Mouse (Mus musculus): ENCODE measurements around the gene Ces2g. TPM values are rescaled to one million over a fixed set of nuclear protein-coding genes. Genes with fewer than 3 reads are reported as not detected.

Ces2g gene
- total RNA-seq, 1 experiment = 0.09 TPM

GRCm38 (mm10) chr8:104949031-104949430, 12.5 kb upstream of the Ces2g start:
- in situ Hi-C loops (cut with MboI; ENCODE audit: low sequenced_read_pairs in 2 of 2, unreplicated experiment in 2 of 2) = no loop called here
- Histone ChIP-seq H3K4me1 (ENCODE audit: control insufficient read depth in 2 of 2, insufficient read depth in 2 of 2, low read length in 2 of 2, poor library complexity in 1 of 2) (no peaks in the 10 kb centered on the region), H3K9ac (ENCODE audit: insufficient read depth, low read depth, low read length, poor library complexity, severe bottlenecking) (no peak overlapping the region), H3K9me3 (ENCODE audit: control insufficient read depth, insufficient read depth, low read depth, low read length) (no peaks in the 10 kb centered on the region), H3K27ac (ENCODE audit: insufficient read depth, low read depth, low read length, poor library complexity, severe bottlenecking) (no peak overlapping the region), H3K36me3 (ENCODE audit: control insufficient read depth, insufficient read depth, low read length, poor library complexity, severe bottlenecking) (no peaks in the 10 kb centered on the region), H3K4me3 (ENCODE audit: insufficient read depth in 1 of 2, low read depth in 1 of 2, low read length in 2 of 2, poor library complexity in 1 of 2, severe bottlenecking in 1 of 2) (no peak overlapping the region)
- TF ChIP-seq ZC3H11A (IDR thresholded peaks at IDR 0.05; ENCODE audit: borderline replicate concordance, low read depth, low read length) (no peak), ZNF384 (IDR thresholded peaks at IDR 0.05; ENCODE audit: low read depth, low read length) (no peak), HCFC1 (IDR thresholded peaks at IDR 0.05; ENCODE audit: borderline replicate concordance, insufficient read depth, low read length) (no peak), CHD2 (IDR thresholded peaks at IDR 0.05; ENCODE audit: low read depth, low read length) (no peak), MAFK (IDR thresholded peaks at IDR 0.05; ENCODE audit: insufficient read depth, low read depth, low read length) (no peak)
- no peak for DNase-seq (ENCODE audit: low read depth, low spot score)

GRCm38 (mm10) chr8:104962229-104962901, 847 bp downstream of the Ces2g start:
- TF ChIP-seq ZNF384 (IDR thresholded peaks at IDR 0.05; ENCODE audit: low read depth, low read length) = no peak
- TF ChIP-seq HCFC1 (IDR thresholded peaks at IDR 0.05; ENCODE audit: borderline replicate concordance, insufficient read depth, low read length) = no peak
- TF ChIP-seq MAFK (IDR thresholded peaks at IDR 0.05; ENCODE audit: insufficient read depth, low read depth, low read length) = no peak
- no peak for TF ChIP-seq ZC3H11A (IDR thresholded peaks at IDR 0.05; ENCODE audit: borderline replicate concordance, low read depth, low read length)
- no peak for TF ChIP-seq CHD2 (IDR thresholded peaks at IDR 0.05; ENCODE audit: low read depth, low read length)
- no peak overlapping the region for H3K4me3 ChIP-seq (ENCODE audit: insufficient read depth in 1 of 2, low read depth in 1 of 2, low read length in 2 of 2, poor library complexity in 1 of 2, severe bottlenecking in 1 of 2)
- in situ Hi-C loops (cut with MboI; ENCODE audit: low sequenced_read_pairs in 2 of 2, unreplicated experiment in 2 of 2) = no loop called here
- H3K9ac ChIP-seq (ENCODE audit: insufficient read depth, low read depth, low read length, poor library complexity, severe bottlenecking) = no peak overlapping the region
- H3K4me1 ChIP-seq (ENCODE audit: control insufficient read depth in 2 of 2, insufficient read depth in 2 of 2, low read length in 2 of 2, poor library complexity in 1 of 2) = no peaks in the 10 kb centered on the region
- no peaks in the 10 kb centered on the region for H3K36me3 ChIP-seq (ENCODE audit: control insufficient read depth, insufficient read depth, low read length, poor library complexity, severe bottlenecking)
- no peak overlapping the region for H3K27ac ChIP-seq (ENCODE audit: insufficient read depth, low read depth, low read length, poor library complexity, severe bottlenecking)
- no peak for DNase-seq (ENCODE audit: low read depth, low spot score)
- H3K9me3 ChIP-seq (ENCODE audit: control insufficient read depth, insufficient read depth, low read depth, low read length) = no peaks in the 10 kb centered on the region

DNA sequence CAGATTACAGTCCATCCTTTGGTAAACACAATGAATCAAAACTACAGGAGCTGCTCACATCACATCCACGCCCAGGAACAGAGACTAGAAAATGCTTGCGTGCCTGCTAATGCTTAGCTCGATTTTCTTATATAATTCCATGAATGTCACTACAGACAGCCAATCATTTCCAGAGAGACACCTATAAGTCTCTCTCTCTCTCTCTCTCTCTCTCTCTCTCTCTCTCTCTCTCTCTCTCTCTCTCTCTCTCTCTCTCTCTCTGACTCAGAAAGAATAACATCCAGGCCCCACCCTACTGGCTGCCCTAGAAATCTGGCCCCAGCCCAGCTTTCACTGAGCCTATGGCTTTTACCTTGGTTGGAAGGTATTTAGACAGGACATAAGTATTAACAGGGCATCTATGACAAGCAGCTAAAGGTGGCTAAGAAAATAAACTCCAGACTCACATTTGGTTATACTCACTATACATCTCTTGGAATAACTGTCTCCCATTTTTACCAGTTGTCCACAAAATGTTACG, 1.9 kb downstream of the Ces2g start:
- TF ChIP-seq CHD2 (IDR thresholded peaks at IDR 0.05; ENCODE audit: low read depth, low read length) = no peak
- no peak for TF ChIP-seq ZNF384 (IDR thresholded peaks at IDR 0.05; ENCODE audit: low read depth, low read length)
- TF ChIP-seq MAFK (IDR thresholded peaks at IDR 0.05; ENCODE audit: insufficient read depth, low read depth, low read length) = no peak
- no peak for TF ChIP-seq ZC3H11A (IDR thresholded peaks at IDR 0.05; ENCODE audit: borderline replicate concordance, low read depth, low read length)
- no peak for TF ChIP-seq HCFC1 (IDR thresholded peaks at IDR 0.05; ENCODE audit: borderline replicate concordance, insufficient read depth, low read length)
- H3K4me1 ChIP-seq (ENCODE audit: control insufficient read depth in 2 of 2, insufficient read depth in 2 of 2, low read length in 2 of 2, poor library complexity in 1 of 2) = no peaks in the 10 kb centered on the region
- H3K9ac ChIP-seq (ENCODE audit: insufficient read depth, low read depth, low read length, poor library complexity, severe bottlenecking) = no peak overlapping the region
- DNase-seq (ENCODE audit: low read depth, low spot score) = no peak
- H3K36me3 ChIP-seq (ENCODE audit: control insufficient read depth, insufficient read depth, low read length, poor library complexity, severe bottlenecking) = no peaks in the 10 kb centered on the region
- H3K9me3 ChIP-seq (ENCODE audit: control insufficient read depth, insufficient read depth, low read depth, low read length) = no peaks in the 10 kb centered on the region
- no peak overlapping the region for H3K27ac ChIP-seq (ENCODE audit: insufficient read depth, low read depth, low read length, poor library complexity, severe bottlenecking)
- in situ Hi-C loops (cut with MboI; ENCODE audit: low sequenced_read_pairs in 2 of 2, unreplicated experiment in 2 of 2) = no loop called here
- no peak overlapping the region for H3K4me3 ChIP-seq (ENCODE audit: insufficient read depth in 1 of 2, low read depth in 1 of 2, low read length in 2 of 2, poor library complexity in 1 of 2, severe bottlenecking in 1 of 2)

DNA sequence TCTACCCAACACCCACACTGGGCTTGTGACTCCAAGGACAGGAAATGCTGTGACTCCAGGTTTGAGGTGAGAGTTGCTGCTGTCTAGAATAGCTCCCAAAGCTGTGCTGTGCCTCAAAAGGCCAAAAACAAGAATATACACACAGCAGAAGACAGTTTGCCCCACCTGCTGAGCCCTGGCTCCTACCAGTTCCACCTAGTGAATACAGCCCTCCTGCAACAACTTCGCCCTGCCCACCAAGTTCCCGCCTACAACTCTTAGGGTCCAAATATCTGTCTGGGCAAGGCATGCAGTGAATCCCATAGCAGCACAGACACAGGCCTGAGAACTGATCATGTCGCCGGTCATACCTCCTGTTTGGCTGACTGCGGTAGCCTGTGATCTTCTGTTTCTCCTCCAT, 22.6 kb downstream of the Ces2g start:
- Histone ChIP-seq H3K4me1 (ENCODE audit: control insufficient read depth in 2 of 2, insufficient read depth in 2 of 2, low read length in 2 of 2, poor library complexity in 1 of 2) (no peaks in the 10 kb centered on the region), H3K27ac (ENCODE audit: insufficient read depth, low read depth, low read length, poor library complexity, severe bottlenecking) (no peak overlapping the region), H3K4me3 (ENCODE audit: insufficient read depth in 1 of 2, low read depth in 1 of 2, low read length in 2 of 2, poor library complexity in 1 of 2, severe bottlenecking in 1 of 2) (no peak overlapping the region), H3K9me3 (ENCODE audit: control insufficient read depth, insufficient read depth, low read depth, low read length) (no peaks in the 10 kb centered on the region), H3K9ac (ENCODE audit: insufficient read depth, low read depth, low read length, poor library complexity, severe bottlenecking) (no peak overlapping the region), H3K36me3 (ENCODE audit: control insufficient read depth, insufficient read depth, low read length, poor library complexity, severe bottlenecking) (no peaks in the 10 kb centered on the region)
- in situ Hi-C loops (cut with MboI; ENCODE audit: low sequenced_read_pairs in 2 of 2, unreplicated experiment in 2 of 2) = no loop called here
- no peak for DNase-seq (ENCODE audit: low read depth, low spot score)
- no peak for TF ChIP-seq CHD2 (IDR thresholded peaks at IDR 0.05; ENCODE audit: low read depth, low read length)
- TF ChIP-seq MAFK (IDR thresholded peaks at IDR 0.05; ENCODE audit: insufficient read depth, low read depth, low read length) = no peak
- no peak for TF ChIP-seq HCFC1 (IDR thresholded peaks at IDR 0.05; ENCODE audit: borderline replicate concordance, insufficient read depth, low read length)
- TF ChIP-seq ZNF384 (IDR thresholded peaks at IDR 0.05; ENCODE audit: low read depth, low read length) = no peak
- no peak for TF ChIP-seq ZC3H11A (IDR thresholded peaks at IDR 0.05; ENCODE audit: borderline replicate concordance, low read depth, low read length)

Data from ES-E14 (cell line).